Mouse (Mus musculus): ENCODE data around the gene Ncam1.
A peak's percentile ranks its signal among the peaks of the same experiment; 100 is the strongest.

Gene Ncam1

DNA sequence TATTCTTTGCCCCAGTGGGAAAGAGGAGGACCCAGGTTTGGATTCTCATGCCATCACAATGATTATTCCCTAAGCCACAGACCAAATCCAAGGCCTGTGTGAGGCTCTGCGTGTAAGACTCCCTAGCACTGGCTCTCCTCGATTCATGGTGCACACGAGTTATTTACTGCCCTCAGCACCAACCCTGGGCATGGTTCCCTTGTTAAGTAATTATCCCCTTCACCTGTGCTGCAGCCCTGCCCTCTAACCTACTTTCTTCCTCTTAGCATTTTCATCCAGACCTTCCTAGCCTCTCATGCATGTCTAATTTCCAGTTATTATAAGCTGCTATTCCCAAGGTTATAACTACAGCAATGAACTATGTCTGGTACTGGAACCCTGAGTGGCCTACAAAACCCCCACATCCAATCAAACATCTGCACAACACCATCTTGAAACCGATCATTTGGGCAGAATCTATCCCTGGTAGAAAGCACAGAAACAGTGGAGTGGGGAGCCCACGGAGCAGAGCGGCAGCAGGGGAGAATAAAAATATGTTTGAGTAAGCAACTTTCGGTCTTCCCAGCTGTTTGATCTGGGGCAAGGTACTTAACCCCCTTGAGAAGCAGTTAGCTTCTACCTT, 116.8 kb downstream of the Ncam1 start:
- no peak for DNase-seq (ENCODE audit: extremely low read depth, insufficient read length, low spot score)

DNA sequence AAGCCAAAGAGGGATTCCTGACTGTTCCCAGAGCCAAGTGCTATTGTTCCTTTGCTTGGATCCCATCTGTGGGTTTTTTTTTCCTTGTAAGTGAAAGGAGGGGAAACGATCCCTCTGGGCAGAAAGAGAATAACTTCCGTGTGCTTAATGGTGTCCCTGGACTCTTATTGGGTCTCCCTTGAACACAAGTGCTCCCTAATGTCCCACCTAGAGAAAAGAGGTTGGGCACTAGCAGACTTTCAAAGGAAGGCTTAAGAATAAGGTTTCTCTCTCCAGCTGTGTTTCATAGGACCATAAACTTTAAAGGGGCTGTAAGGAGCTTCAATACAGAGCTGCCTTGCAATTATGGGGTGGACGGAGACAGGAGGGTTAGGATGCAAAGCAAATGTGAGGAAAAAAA, 119.5 kb downstream of the Ncam1 start:
- no peak for DNase-seq (ENCODE audit: extremely low read depth, insufficient read length, low spot score)

DNA sequence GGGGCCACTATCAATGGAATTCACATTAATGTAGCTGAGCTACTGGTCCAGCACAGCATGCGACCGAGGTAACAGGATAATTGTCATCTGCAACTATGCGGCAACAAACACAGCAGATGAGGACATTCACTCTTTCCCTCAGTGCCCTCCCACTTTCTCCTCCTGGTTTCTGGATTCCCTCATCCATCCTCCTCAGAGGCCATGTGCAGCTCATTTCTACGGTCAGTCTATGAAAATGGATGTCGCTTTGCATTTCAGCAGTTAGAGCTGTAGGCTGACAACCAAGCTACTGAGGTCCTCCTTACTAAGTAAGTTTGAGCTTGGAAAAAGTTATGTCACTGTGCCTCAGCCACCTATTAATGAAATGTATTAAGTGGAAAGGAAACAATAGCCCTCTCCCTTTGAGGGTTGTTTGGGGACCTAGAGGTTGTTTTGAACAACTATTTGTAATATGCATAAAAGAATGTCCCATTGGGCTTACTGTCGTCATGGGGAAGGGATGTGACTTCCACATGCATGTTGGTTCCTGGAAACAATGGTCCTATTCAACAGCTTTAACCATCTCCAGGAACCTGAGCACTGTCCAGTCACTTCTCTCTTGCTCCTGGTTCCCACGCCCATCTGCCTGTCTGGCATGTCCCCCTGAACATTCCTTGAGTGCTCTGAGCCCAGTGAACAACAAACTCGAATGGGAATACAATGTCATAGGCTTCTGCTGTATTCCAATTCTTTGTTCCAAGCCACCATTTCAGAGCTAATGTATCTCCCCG, 122.8 kb downstream of the Ncam1 start:
- no peak for DNase-seq (ENCODE audit: extremely low read depth, insufficient read length, low spot score)

- no peak for DNase-seq (ENCODE audit: extremely low read depth, insufficient read length, low spot score)
Measured at GRCm38 (mm10) chr9:49672646-49673199, 126.0 kb downstream of the Ncam1 start.

- no peak for DNase-seq (ENCODE audit: extremely low read depth, insufficient read length, low spot score)
Measured at GRCm38 (mm10) chr9:49667066-49667465, 131.7 kb downstream of the Ncam1 start.

- no peak for DNase-seq (ENCODE audit: extremely low read depth, insufficient read length, low spot score)
Measured at GRCm38 (mm10) chr9:49665361-49665760, 133.4 kb downstream of the Ncam1 start.

- DNase-seq (ENCODE audit: extremely low read depth, insufficient read length, low spot score) = no peak
Measured at GRCm38 (mm10) chr9:49663927-49664320, 134.8 kb downstream of the Ncam1 start.

DNA sequence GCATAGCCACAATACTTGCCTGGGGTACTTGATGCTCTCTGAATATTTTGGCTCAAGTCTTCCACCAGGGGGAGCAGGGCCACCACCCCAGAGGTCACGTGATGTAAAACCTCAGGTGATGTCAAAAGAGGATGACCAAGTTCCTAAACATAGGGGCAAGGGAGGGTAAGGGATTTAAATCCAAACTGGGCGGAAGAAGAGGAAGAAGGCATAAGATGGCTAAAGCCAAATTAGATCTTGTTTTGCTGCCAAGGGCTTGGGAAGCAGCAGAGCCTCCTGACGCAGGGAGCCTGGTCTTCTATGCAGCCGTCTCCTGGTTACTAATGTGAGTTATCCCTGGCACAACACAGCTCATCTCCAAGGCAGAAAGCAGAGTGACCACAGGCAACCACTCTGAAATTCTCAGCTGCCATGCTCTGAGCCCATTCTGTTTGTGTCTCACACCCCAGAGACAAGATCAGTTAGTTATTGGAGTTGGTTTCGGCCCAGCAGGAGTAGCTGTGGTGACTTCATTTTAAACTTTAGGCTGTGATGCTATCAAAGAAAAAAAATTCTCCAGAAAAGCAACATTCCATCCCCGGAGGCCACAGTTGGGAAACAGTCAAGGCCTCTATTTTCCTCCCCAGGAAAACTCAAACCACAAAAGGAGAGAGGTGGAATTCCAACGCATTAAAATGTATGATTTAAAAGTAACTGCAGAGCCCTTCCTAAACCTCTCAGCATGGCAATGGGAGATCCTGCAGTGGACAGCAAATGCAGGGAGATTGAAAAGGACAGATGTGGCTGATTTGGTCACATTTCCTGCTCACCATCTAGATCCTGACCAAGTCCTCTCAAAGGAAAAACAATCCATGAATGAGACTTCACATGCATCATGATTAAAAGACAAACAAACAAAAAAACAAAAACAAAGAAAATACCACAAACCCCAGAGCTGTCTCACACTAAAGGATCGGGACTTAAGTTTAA, 135.5 kb downstream of the Ncam1 start:
- DNase-seq (ENCODE audit: extremely low read depth, insufficient read length, low spot score) = peak; percentile 1

GRCm38 (mm10) chr9:49661480-49661879, 137.2 kb downstream of the Ncam1 start:
- no peak for DNase-seq (ENCODE audit: extremely low read depth, insufficient read length, low spot score)

GRCm38 (mm10) chr9:49658381-49658856, 140.3 kb downstream of the Ncam1 start:
- no peak for DNase-seq (ENCODE audit: extremely low read depth, insufficient read length, low spot score)

- no peak for DNase-seq (ENCODE audit: extremely low read depth, insufficient read length, low spot score)
Measured at GRCm38 (mm10) chr9:49654470-49654869, 144.3 kb downstream of the Ncam1 start.

DNA sequence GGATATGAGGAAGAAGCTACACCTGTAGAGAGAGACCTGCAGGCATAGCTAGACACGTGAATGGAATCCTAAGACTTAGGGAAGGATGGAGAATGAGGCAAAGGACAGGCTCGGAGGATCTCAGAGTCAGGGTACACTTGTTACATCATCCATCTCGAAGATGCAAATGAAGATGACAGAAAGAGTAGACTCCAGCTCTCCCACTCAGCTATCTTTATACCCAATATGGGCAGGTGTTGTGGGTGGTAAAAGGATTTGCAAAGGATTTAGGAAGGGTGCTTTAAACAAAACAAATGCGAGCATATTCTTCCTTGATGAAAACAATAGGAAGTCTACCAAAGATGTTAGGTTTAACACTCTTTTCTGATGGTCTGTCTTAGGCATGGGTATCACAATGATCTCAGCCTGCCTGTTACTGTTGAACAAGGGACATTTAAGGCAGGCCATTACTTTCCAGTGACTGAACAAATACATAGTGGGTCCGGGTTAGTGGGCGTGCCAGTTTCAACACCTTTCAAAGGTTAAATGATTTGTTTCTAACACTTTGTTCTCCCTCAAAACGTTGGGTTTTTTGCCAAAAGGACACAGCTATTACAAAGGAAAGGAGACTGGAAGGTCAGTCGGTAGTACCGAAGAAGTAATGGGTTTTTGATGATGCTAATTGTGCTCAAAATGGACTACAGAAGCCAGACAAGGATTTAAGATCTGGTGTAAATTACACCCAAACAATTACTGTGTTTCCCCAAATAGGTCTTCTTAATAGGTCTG, 145.1 kb downstream of the Ncam1 start:
- DNase-seq (ENCODE audit: extremely low read depth, insufficient read length, low spot score) = no peak

- DNase-seq (ENCODE audit: extremely low read depth, insufficient read length, low spot score) = no peak
Measured at GRCm38 (mm10) chr9:49644296-49644695, 154.4 kb downstream of the Ncam1 start.

DNA sequence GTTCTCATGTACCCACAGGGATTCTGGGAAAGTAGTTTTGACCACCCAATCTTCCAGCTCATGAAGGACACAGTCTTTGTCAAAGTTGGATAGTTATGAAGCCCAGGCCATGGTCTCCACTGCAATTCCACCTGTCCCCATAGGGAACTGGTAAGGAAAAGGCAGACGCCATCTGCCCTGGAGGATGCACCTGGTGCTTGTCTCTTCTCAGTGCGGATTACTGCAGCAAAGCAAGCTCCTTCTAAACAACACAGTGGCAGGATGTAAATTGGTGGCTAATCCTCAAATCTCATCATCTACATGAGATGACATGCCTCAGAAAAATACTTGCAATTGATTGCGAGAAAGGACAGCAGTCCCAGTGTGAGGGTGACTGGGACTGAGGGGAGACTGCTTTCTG, 158.0 kb downstream of the Ncam1 start:
- DNase-seq (ENCODE audit: extremely low read depth, insufficient read length, low spot score) = no peak

DNA sequence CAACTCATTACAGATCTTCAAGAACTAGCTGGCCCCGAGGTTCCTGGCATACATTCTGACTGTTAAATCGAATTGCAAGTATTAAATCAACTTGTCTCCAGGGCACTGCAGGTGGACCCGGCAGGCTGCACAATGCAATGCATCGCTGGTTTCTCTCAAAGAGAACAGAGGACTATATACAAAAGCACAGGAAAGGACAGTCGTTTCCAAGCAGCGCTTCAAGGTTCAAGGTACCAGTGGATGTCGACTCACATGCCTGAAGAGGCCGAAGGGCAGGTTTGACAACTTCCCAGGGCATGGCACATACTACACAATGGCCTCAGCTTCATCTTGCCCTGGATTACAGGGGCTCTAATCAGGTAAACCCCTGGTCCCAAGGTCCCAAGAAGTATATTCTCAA, 158.6 kb downstream of the Ncam1 start:
- DNase-seq (ENCODE audit: extremely low read depth, insufficient read length, low spot score) = no peak

GRCm38 (mm10) chr9:49637955-49638354, 160.8 kb downstream of the Ncam1 start:
- no peak for DNase-seq (ENCODE audit: extremely low read depth, insufficient read length, low spot score)

DNA sequence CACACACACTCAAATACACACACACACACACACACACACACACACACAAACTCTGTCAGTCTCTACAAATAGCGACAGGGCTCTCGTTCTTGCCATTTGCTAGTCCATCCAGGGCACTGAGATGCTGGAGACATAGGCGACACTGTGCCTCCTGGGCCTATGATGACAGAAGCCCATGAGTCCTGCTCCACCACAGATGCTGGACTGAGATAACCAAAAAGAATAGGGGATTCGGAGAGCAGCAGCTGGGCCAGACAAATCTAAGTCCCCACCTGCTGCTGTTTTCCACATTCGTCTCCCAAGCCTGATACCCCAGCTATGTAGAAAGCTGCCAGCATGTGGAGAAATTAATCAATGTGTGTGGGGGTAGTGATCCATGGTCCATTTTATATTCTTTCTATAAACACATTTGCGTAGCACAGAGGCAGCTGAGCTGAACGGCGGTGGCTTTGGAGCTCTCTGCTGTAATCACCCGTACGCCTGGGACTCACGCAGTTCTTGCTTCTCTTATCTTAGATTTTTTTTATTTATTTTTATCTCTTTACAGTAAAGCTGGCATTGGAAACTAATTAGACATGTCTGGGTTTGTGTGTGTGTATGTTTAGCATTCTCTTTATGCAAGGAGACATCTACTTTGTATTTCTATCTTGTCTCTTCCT, 162.9 kb downstream of the Ncam1 start:
- no peak for DNase-seq (ENCODE audit: extremely low read depth, insufficient read length, low spot score)

GRCm38 (mm10) chr9:49632591-49632990, 166.1 kb downstream of the Ncam1 start:
- no peak for DNase-seq (ENCODE audit: extremely low read depth, insufficient read length, low spot score)

DNA sequence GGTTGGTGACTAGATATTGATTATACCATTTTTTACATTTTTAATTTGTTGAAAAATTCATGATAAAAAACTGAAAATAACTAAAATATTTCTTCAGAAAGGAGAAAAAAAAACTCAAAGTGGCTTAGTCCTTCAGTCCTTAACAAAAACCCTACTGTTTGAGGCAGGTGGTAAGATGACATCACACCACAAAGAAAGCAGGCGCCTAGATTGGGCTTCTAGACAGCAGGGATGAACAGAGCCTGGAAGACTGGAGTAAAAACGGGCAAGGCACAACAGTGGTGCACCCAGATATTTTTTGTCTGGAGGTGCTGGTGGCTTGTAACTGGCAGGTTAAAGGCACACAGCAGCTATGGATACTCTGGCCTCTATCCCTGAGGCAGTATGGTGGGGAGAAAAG, 168.4 kb downstream of the Ncam1 start:
- no peak for DNase-seq (ENCODE audit: extremely low read depth, insufficient read length, low spot score)

- no peak for DNase-seq (ENCODE audit: extremely low read depth, insufficient read length, low spot score)
Measured at GRCm38 (mm10) chr9:49624910-49625309, 173.8 kb downstream of the Ncam1 start.

Measured in 3134 (cell line).